ENCODE assay signal across 24 mouse cellular contexts in the genomic region with DNA sequence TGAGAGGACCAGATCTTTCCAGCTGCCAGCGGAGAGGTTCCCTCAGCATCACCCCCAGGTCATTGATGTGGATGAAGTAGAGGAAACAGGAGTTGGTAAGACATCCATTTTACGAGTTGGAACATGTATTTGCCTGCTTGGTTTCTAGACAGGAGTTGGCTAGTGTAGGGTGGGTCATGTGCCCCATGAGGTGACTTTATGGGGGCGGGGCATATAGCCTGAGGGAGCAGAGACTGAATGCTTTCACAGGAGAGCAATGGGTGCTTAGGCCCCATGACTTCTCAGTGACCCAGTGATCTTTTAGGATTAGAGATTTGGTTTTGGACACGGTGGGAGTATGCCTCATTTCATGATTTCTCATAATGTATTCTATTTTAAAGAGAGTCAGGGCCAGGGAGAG.
"Had no signal": no experiment of that assay in that cellular context is flagged by ENCODE, and none has a peak within 500 bp of the region (broad histone marks: within the 10 kb centered on the region; RNA-seq: fewer than 3 reads in every experiment).

No protein-coding gene starts in this region.

- H3K27me3 ChIP-seq: limb, embryonic 13.5 days; liver, embryonic 12.5 days; liver, embryonic 15.5 days; lung, embryonic 15.5 days; midbrain, embryonic 12.5 days had no signal

- H3K9me3 ChIP-seq: limb, embryonic 10.5 days; limb, embryonic 13.5 days; liver, embryonic 12.5 days; liver, embryonic 15.5 days; lung, embryonic 15.5 days; megakaryocyte, embryonic 14.5 days; midbrain, embryonic 12.5 days had no signal

- ATAC-seq: intestine, postnatal 0 days; liver, embryonic 12.5 days had no signal

- H3K27ac ChIP-seq: kidney, postnatal 0 days; layer of hippocampus, adult 2 months; limb, embryonic 10.5 days; limb, embryonic 13.5 days; liver, embryonic 12.5 days; liver, embryonic 15.5 days; lung, embryonic 15.5 days; midbrain, embryonic 12.5 days; stomach, postnatal 0 days had no signal

- H3K9ac ChIP-seq: limb, embryonic 13.5 days; liver, embryonic 12.5 days; liver, embryonic 15.5 days; lung, embryonic 15.5 days; midbrain, embryonic 12.5 days had no signal

- H3K4me2 ChIP-seq: limb, embryonic 13.5 days; liver, embryonic 12.5 days; liver, embryonic 15.5 days; lung, embryonic 15.5 days; midbrain, embryonic 12.5 days had no signal

- H3K36me3 ChIP-seq: midbrain, embryonic 12.5 days had no signal

- H3K4me3 ChIP-seq: layer of hippocampus, adult 2 months; limb, embryonic 10.5 days; limb, embryonic 13.5 days; liver, embryonic 12.5 days; liver, embryonic 15.5 days; lung, embryonic 15.5 days; megakaryocyte, embryonic 14.5 days; midbrain, embryonic 12.5 days; myocyte had no signal

- H3K4me1 ChIP-seq: limb, embryonic 13.5 days; midbrain, embryonic 12.5 days had no signal

- DNase-seq: kidney, adult 2 months; kidney, postnatal 25 days; layer of hippocampus, adult 9-11 months; liver; lung, adult 18-20 months; lung, postnatal 10 days; lung, postnatal 36 days; right cerebral cortex, adult 18-20 months; right cerebral cortex, postnatal 14 days; right cerebral cortex, postnatal 4 days; thymus, adult 2 months; thymus, postnatal 14 days had no signal
